Mouse (Mus musculus) retina, postnatal 7 days (tissue): ENCODE results near the gene Stk16.

ENCODE experiments used
- DNase-seq: peaks from one replicate; pipeline ENCODE4 v3.0.0-alpha.2; 2012; ENCODE audit warnings: low read depth, low spot score

Gene Stk16

GRCm38 (mm10) chr1:75236117-75237050 is 25.7 kb downstream of the Stk16 start, which contains the start of gene Dnajb2:
Gene Dnajb2, plus strand, starts transcription at chr1:75236406.
- DNase-seq = no peak

- no peak for DNase-seq
These were observed 29.0 kb downstream of the Stk16 start for GRCm38 (mm10) chr1:75239591-75239990.

GRCm38 (mm10) chr1:75243411-75243810 is 32.8 kb downstream of the Stk16 start:
- no peak for DNase-seq

GRCm38 (mm10) chr1:75244175-75244826 is 33.7 kb downstream of the Stk16 start:
- no peak for DNase-seq

- DNase-seq = peak; percentile 69
These were observed 34.2 kb downstream of the Stk16 start for GRCm38 (mm10) chr1:75244836-75245235.

GRCm38 (mm10) chr1:75247071-75247930 is 36.7 kb downstream of the Stk16 start:
- no peak for DNase-seq

- DNase-seq = no peak
These were observed 37.6 kb downstream of the Stk16 start for GRCm38 (mm10) chr1:75248041-75248772.

GRCm38 (mm10) chr1:75250498-75250897 is 39.9 kb downstream of the Stk16 start:
- no peak for DNase-seq

GRCm38 (mm10) chr1:75251112-75251970 is 40.7 kb downstream of the Stk16 start:
- DNase-seq = peak; percentile 70

- DNase-seq = no peak
These were observed 41.7 kb downstream of the Stk16 start for GRCm38 (mm10) chr1:75252308-75252707.

GRCm38 (mm10) chr1:75253029-75253428 is 42.4 kb downstream of the Stk16 start:
- DNase-seq = no peak

- peak; percentile 70 for DNase-seq
These were observed 43.4 kb downstream of the Stk16 start for GRCm38 (mm10) chr1:75253849-75254624.

GRCm38 (mm10) chr1:75254625-75255013 is 44.0 kb downstream of the Stk16 start:
- DNase-seq = no peak

GRCm38 (mm10) chr1:75255516-75256046 is 44.9 kb downstream of the Stk16 start:
- DNase-seq = no peak

GRCm38 (mm10) chr1:75261278-75261677 is 50.6 kb downstream of the Stk16 start:
- no peak for DNase-seq

- peak; percentile 37 for DNase-seq
These were observed 52.6 kb downstream of the Stk16 start for GRCm38 (mm10) chr1:75262969-75263951.

- DNase-seq = peak; percentile 17
These were observed 53.6 kb downstream of the Stk16 start, which contains the start of gene Ptprn for GRCm38 (mm10) chr1:75264091-75264880. Gene Ptprn, minus strand, starts transcription at chr1:75264502.
